Mouse (Mus musculus) stomach, postnatal 0 days (tissue): ENCODE results near the gene Epb41. TPM values are rescaled to one million over a fixed set of nuclear protein-coding genes. Genes with fewer than 3 reads are reported as not detected.

Experiments used
- ATAC-seq: fragments of 200-750 bp; cut with Nextera tagmentation; 2 replicates; pipeline ENCODE4 v1.8.0; 2017; ENCODE audit not compliant: low FRiP score, low TSS enrichment
- DNase-seq: peaks from one replicate; pipeline ENCODE4 v3.0.0-alpha.2; 2016; ENCODE audit warnings: low spot score
- H3K27ac ChIP-seq: fragments of 300-500 bp; sonication (generic); replicated peaks from 2 replicates; pipeline ENCODE4 v1.5.1; 2014; ENCODE audit warnings: mild to moderate bottlenecking, control low read depth
- H3K27me3 ChIP-seq: fragments of 300-500 bp; sonication (generic); 2 replicates; pipeline ENCODE4 v1.6.1; 2014; ENCODE audit warnings: low read length; ENCODE audit not compliant: control insufficient read depth, insufficient read depth
- H3K36me3 ChIP-seq: fragments of 300-500 bp; sonication (generic); 2 replicates; pipeline ENCODE4 v1.6.1; 2014; ENCODE audit warnings: low read length, mixed read lengths; ENCODE audit not compliant: control insufficient read depth, insufficient read depth
- H3K4me1 ChIP-seq: fragments of 300-500 bp; sonication (generic); replicated peaks from 2 replicates; pipeline ENCODE4 v1.6.1; 2014; ENCODE audit warnings: antibody characterized with exemption; ENCODE audit not compliant: control insufficient read depth, insufficient read depth
- H3K4me2 ChIP-seq: fragments of 300-500 bp; sonication (generic); replicated peaks from 2 replicates; pipeline ENCODE4 v1.6.1; 2014; ENCODE audit warnings: low read depth, mild to moderate bottlenecking, control low read depth, moderate library complexity
- H3K4me3 ChIP-seq: fragments of 300-500 bp; sonication (generic); 2 replicates; pipeline ENCODE4 v1.5.1; 2014; ENCODE audit warnings: low read depth, low read length, control low read depth
- H3K9ac ChIP-seq: fragments of 300-500 bp; sonication (generic); 2 replicates; pipeline ENCODE4 v1.6.1; 2014; ENCODE audit warnings: mild to moderate bottlenecking, low read length, control low read depth, mixed read lengths
- H3K9me3 ChIP-seq: fragments of 300-500 bp; sonication (generic); 2 replicates; pipeline ENCODE4 v1.6.1; 2016; ENCODE audit warnings: low read length; ENCODE audit not compliant: control insufficient read depth
- CTCF ChIP-seq: IDR thresholded peaks from 2 replicates; pipeline ENCODE4 v1.5.1; 2016; ENCODE audit warnings: antibody characterized with exemption, low read depth, mild to moderate bottlenecking, moderate library complexity
- EP300 ChIP-seq: optimal IDR thresholded peaks from 2 replicates; pipeline ENCODE3; 2016; ENCODE audit warnings: antibody characterized with exemption
- WGBS: fragments of 180-500 bp; shearing (Covaris S2); extraction: QIAGEN DNeasy Blood & Tissue Kit; methylation state at CpG from one replicate; pipeline ENCODE4 v1.1.7; 2014; 5-methylcytosine and 5-hydroxymethylcytosine counted together
- polyA plus RNA-seq: library from polyadenylated mRNA; unstranded; fragments of >200 nt; fragmentation: Nextera tagmentation; extraction: Ambion mirVana; gene quantifications from 2 replicates; pipeline ENCODE4 v1.2.1, GENCODE M21; 2015

The Epb41 gene
- polyA plus RNA-seq, 1 experiment from 2014 or later = 24.3 TPM

- TF ChIP-seq CTCF = no peak
- no peak for TF ChIP-seq EP300
- Histone ChIP-seq H3K9ac (peak overlapping the region; percentile 91), H3K9me3 (no peaks in the 10 kb centered on the region), H3K4me1 (no peaks in the 10 kb centered on the region), H3K27ac (peak overlapping the region; percentile 81), H3K27me3 (no peaks in the 10 kb centered on the region), H3K36me3 (no peaks in the 10 kb centered on the region), H3K4me3 (peak overlapping the region; percentile 79), H3K4me2 (peak overlapping the region; percentile 100)
- WGBS = 1% methylated on average over 72 of the region's 95 CpGs
- peak; percentile 45 for DNase-seq
- peak; percentile 54 for ATAC-seq
Observed at GRCm38 (mm10) chr4:132048011-132048991, 26.8 kb downstream of the Epb41 start.

GRCm38 (mm10) chr4:132043726-132044125 lies 31.4 kb downstream of the Epb41 start:
- Histone ChIP-seq H3K36me3 (no peaks in the 10 kb centered on the region), H3K4me1 (no peaks in the 10 kb centered on the region; the same call in 1 of the 2 replicates), H3K27ac (no peak overlapping the region), H3K4me3 (no peak overlapping the region), H3K27me3 (no peaks in the 10 kb centered on the region), H3K9me3 (no peaks in the 10 kb centered on the region), H3K9ac (no peak overlapping the region), H3K4me2 (no peak overlapping the region)
- WGBS = 73% methylated on average over 3 of the region's 3 CpGs
- ATAC-seq = no peak
- TF ChIP-seq EP300 (no peak), CTCF (no peak)
- DNase-seq = no peak

- H3K27ac ChIP-seq = no peak overlapping the region
- WGBS = 59% methylated on average over 6 of the region's 6 CpGs
- no peaks in the 10 kb centered on the region; the same call in 1 of the 2 replicates for H3K4me1 ChIP-seq
- H3K9ac ChIP-seq = no peak overlapping the region
- H3K9me3 ChIP-seq = no peaks in the 10 kb centered on the region
- DNase-seq (no peak), ATAC-seq (peak; percentile 60; the same call in 1 of the 2 replicates)
- TF ChIP-seq CTCF = no peak
- TF ChIP-seq EP300 = no peak
- H3K4me2 ChIP-seq = no peak overlapping the region
- no peaks in the 10 kb centered on the region for H3K36me3 ChIP-seq
- H3K4me3 ChIP-seq = no peak overlapping the region
- H3K27me3 ChIP-seq = no peaks in the 10 kb centered on the region
Observed at GRCm38 (mm10) chr4:132041471-132042332, 33.4 kb downstream of the Epb41 start.

GRCm38 (mm10) chr4:132039975-132040645 lies 35.0 kb downstream of the Epb41 start:
- no peak for DNase-seq
- Histone ChIP-seq H3K4me2 (no peak overlapping the region), H3K36me3 (no peaks in the 10 kb centered on the region), H3K4me3 (no peak overlapping the region), H3K27ac (peak overlapping the region; percentile 45; the same call in 1 of the 2 replicates), H3K9ac (no peak overlapping the region), H3K27me3 (no peaks in the 10 kb centered on the region), H3K4me1 (no peaks in the 10 kb centered on the region; the same call in 1 of the 2 replicates), H3K9me3 (no peaks in the 10 kb centered on the region)
- no peak for TF ChIP-seq CTCF
- no peak for TF ChIP-seq EP300
- no peak for ATAC-seq
- WGBS = 67% methylated on average over 8 of the region's 8 CpGs

- DNase-seq = no peak
- H3K27me3 ChIP-seq = no peaks in the 10 kb centered on the region
- TF ChIP-seq EP300 (no peak), CTCF (no peak)
- peak; percentile 77 for ATAC-seq
- H3K36me3 ChIP-seq = no peaks in the 10 kb centered on the region
- WGBS = 60% methylated on average over 2 of the region's 2 CpGs
- H3K27ac ChIP-seq = peak overlapping the region; percentile 41; the same call in 1 of the 2 replicates
- no peaks in the 10 kb centered on the region; the same call in 1 of the 2 replicates for H3K4me1 ChIP-seq
- no peak overlapping the region for H3K4me2 ChIP-seq
- H3K9ac ChIP-seq = no peak overlapping the region
- no peaks in the 10 kb centered on the region for H3K9me3 ChIP-seq
- no peak overlapping the region for H3K4me3 ChIP-seq
Observed at GRCm38 (mm10) chr4:132039521-132039920, 35.6 kb downstream of the Epb41 start.
